Mouse (Mus musculus): ENCODE data around the gene Lsm3.

DNA sequence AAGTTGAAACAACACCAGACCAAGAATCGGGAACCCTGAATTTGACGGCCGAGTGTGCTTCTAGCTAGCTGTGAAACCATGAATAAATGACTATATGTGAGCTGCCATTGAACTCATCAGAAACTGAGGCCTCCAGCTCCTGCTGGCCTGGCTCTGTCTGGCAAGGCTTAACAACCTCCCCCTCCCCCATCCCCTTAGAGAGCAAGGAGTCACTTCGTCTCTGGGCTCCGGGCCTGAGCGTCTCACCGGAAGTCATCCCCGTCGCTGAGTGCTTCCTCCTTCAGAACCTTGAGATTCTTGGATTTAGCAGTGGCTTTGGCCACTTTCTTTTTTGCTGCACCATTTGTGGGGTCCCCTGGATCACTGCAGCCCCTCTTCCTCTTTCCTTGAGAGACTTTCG is 5.5 kb upstream of the Lsm3 start:
- TF ChIP-seq CTCF (IDR thresholded peaks at IDR 0.05; ENCODE audit: control insufficient read depth, insufficient read depth, insufficient read length) = no peak
- TF ChIP-seq USF1 (IDR thresholded peaks at IDR 0.05; ENCODE audit: low read depth) = no peak
- no peak for TF ChIP-seq FOSL1 (IDR thresholded peaks at IDR 0.05; ENCODE audit: insufficient read depth, low read length, poor library complexity, severe bottlenecking)
- no peak for TF ChIP-seq MAX (IDR thresholded peaks at IDR 0.05)
- no peak for TF ChIP-seq CEBPB (IDR thresholded peaks at IDR 0.05; ENCODE audit: low read depth)
- TF ChIP-seq MYOG (IDR thresholded peaks at IDR 0.05; ENCODE audit: control insufficient read depth, extremely low read depth, insufficient read length) = no peak
- no peak for TF ChIP-seq MYOD1 (IDR thresholded peaks at IDR 0.05; ENCODE audit: control insufficient read depth, insufficient read length, low read depth)
